Mouse (Mus musculus): Measurements from ENCODE around the gene Thnsl2. TPM values are rescaled to one million over a fixed set of nuclear protein-coding genes. Genes with fewer than 3 reads are reported as not detected.
A peak's percentile ranks its signal among the peaks of the same experiment; 100 is the strongest.

Thnsl2 gene
- polyA plus RNA-seq, 1 experiment from 2014 or later: 5.3 TPM

DNA sequence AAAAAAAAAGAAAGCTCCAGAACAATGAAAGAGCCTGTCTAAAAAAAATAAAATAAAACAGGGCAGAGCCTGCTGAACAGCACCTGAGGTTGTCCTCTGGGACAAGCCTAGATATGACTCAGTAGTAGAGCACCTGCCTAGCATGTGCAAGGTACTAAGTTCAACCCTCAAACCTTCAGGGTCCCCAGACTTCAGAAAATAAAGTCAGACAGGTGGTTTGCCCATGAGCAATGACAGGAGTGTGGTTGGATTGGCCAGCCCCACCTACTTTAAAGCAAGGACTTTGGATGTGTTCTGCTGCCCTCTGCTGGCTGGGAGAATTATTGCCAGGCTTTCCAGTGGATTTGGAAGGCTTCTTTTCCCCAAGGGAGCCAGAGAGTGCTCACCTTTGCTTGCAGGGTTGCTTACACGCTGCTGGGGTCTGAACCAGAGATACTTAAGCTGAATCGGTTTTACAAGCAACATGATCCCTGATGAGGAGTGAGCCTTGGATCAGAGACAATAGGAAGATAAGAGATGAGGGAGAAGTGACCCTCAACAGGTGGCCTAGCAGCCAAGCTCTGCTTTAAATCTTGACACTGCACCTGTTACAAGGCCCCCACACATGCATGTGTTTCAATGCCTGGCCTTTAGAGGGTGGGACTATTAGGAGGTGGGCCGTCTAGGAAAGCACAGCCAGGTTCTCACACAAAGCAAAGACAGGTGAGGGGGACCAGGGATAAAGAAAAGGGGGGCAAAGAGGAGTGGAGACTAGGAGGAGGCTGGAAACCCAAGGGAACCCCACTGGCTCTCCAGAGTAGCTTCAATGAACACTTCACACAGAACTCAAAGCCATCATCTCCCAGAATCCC, 19.0 kb downstream of the Thnsl2 start:
- H3K36me3 ChIP-seq (ENCODE audit: control insufficient read depth, insufficient read depth, low read length): no peaks in the 10 kb centered on the region
- ATAC-seq (ENCODE audit: insufficient number of reproducible peaks, low FRiP score, low TSS enrichment, low read depth) (peak; percentile 74; the same call in 1 of the 2 replicates), DNase-seq (ENCODE audit: low spot score) (peak; percentile 93)
- WGBS: 7% methylated on average over 3 of the region's 3 CpGs
- no peaks in the 10 kb centered on the region for H3K27me3 ChIP-seq (ENCODE audit: control insufficient read depth, insufficient read depth, low read length)
- H3K9me3 ChIP-seq (ENCODE audit: control insufficient read depth, low read length): no peaks in the 10 kb centered on the region
- H3K9ac ChIP-seq (ENCODE audit: low read length): no peak overlapping the region
- H3K4me3 ChIP-seq (ENCODE audit: low read depth, low read length): no peak overlapping the region
- no peak overlapping the region for H3K4me2 ChIP-seq (ENCODE audit: low read depth, severe bottlenecking)
- H3K27ac ChIP-seq (replicated peaks; ENCODE audit: low read depth, low read length): no peak overlapping the region
- H3K4me1 ChIP-seq (ENCODE audit: control insufficient read depth, insufficient read depth, low read length): no peaks in the 10 kb centered on the region

GRCm38 (mm10) chr6:71119577-71120254, 24.5 kb downstream of the Thnsl2 start:
- H3K9me3 ChIP-seq (ENCODE audit: control insufficient read depth, low read length): no peaks in the 10 kb centered on the region
- H3K4me2 ChIP-seq (ENCODE audit: low read depth, severe bottlenecking): no peak overlapping the region
- H3K9ac ChIP-seq (ENCODE audit: low read length): no peak overlapping the region
- H3K36me3 ChIP-seq (ENCODE audit: control insufficient read depth, insufficient read depth, low read length): no peaks in the 10 kb centered on the region
- no peak for DNase-seq (ENCODE audit: low spot score)
- no peaks in the 10 kb centered on the region for H3K27me3 ChIP-seq (ENCODE audit: control insufficient read depth, insufficient read depth, low read length)
- 14% methylated on average over 8 of the region's 10 CpGs for WGBS
- H3K27ac ChIP-seq (replicated peaks; ENCODE audit: low read depth, low read length): no peak overlapping the region
- no peak overlapping the region for H3K4me3 ChIP-seq (ENCODE audit: low read depth, low read length)
- no peaks in the 10 kb centered on the region for H3K4me1 ChIP-seq (ENCODE audit: control insufficient read depth, insufficient read depth, low read length)
- ATAC-seq (ENCODE audit: insufficient number of reproducible peaks, low FRiP score, low TSS enrichment, low read depth): no peak; the same call in 1 of the 2 replicates

DNA sequence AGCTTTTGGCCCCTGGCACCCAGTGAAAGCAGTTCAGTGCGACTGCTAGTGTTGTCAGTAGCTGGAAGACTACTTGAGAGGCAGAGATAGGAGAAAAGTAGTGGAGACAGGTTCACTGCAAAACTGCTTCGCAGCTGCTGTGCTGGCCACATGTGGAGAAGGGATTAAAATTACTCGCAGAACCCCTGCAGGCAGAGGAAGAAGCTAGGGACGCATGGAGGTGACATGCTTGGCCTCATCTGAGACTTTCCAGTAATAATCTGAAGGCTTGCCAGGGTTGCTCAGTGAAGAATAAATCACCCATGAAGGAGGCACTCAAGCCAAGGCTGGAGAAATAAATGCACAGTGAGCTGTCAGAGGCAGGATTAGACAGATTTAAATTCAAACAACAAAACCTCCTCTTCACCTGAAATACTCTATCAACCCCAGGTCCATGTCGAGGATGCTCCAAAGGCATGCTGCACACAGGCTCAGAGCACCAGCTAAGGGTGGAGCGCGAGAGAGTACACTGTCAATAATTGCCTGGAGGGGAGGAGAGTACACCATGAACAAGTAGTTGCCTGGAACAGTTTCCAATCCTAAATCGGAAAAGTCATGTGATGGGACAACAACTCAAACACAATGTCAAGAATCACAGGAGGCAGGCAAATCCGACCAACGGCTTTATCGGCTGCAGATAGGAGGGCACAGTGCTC, 32.7 kb downstream of the Thnsl2 start:
- Histone ChIP-seq H3K27me3 (ENCODE audit: control insufficient read depth, insufficient read depth, low read length) (no peaks in the 10 kb centered on the region), H3K36me3 (ENCODE audit: control insufficient read depth, insufficient read depth, low read length) (no peaks in the 10 kb centered on the region), H3K27ac (replicated peaks; ENCODE audit: low read depth, low read length) (no peak overlapping the region), H3K9me3 (ENCODE audit: control insufficient read depth, low read length) (no peaks in the 10 kb centered on the region), H3K9ac (ENCODE audit: low read length) (no peak overlapping the region), H3K4me1 (ENCODE audit: control insufficient read depth, insufficient read depth, low read length) (no peaks in the 10 kb centered on the region), H3K4me2 (ENCODE audit: low read depth, severe bottlenecking) (no peak overlapping the region), H3K4me3 (ENCODE audit: low read depth, low read length) (no peak overlapping the region)
- WGBS: 73% methylated on average over 11 of the region's 11 CpGs
- DNase-seq (ENCODE audit: low spot score) (no peak), ATAC-seq (ENCODE audit: insufficient number of reproducible peaks, low FRiP score, low TSS enrichment, low read depth) (no peak)

GRCm38 (mm10) chr6:71106170-71106945, 37.9 kb downstream of the Thnsl2 start:
- ATAC-seq (ENCODE audit: insufficient number of reproducible peaks, low FRiP score, low TSS enrichment, low read depth) (no peak), DNase-seq (ENCODE audit: low spot score) (no peak)
- Histone ChIP-seq H3K9me3 (ENCODE audit: control insufficient read depth, low read length) (no peaks in the 10 kb centered on the region), H3K4me3 (ENCODE audit: low read depth, low read length) (no peak overlapping the region), H3K27me3 (ENCODE audit: control insufficient read depth, insufficient read depth, low read length) (no peaks in the 10 kb centered on the region), H3K4me1 (ENCODE audit: control insufficient read depth, insufficient read depth, low read length) (no peaks in the 10 kb centered on the region), H3K36me3 (ENCODE audit: control insufficient read depth, insufficient read depth, low read length) (no peaks in the 10 kb centered on the region), H3K9ac (ENCODE audit: low read length) (no peak overlapping the region), H3K27ac (replicated peaks; ENCODE audit: low read depth, low read length) (no peak overlapping the region), H3K4me2 (ENCODE audit: low read depth, severe bottlenecking) (no peak overlapping the region)
- 76% methylated on average over 19 of the region's 19 CpGs for WGBS

DNA sequence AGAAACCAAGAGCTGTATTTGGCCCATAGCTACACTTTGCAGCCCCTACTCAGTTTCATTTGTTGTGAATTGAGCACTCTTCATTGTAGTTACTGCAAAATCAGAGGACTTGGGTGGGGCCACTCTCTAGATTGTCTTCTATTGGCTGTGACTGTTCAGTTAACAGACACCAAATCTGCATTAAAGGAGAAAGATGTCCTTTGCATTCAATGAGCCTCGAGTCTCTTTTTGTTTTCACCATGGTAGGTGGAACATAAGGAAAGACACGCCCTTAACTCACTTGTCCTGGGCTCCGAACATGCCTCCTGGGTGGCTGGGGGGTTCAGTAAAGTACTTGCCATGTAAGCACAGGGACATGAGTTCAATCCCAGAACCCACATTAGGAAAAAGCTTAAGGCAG, 48.1 kb downstream of the Thnsl2 start:
- WGBS: 86% methylated on average over 3 of the region's 3 CpGs
- H3K9me3 ChIP-seq (ENCODE audit: control insufficient read depth, low read length): no peaks in the 10 kb centered on the region
- DNase-seq (ENCODE audit: low spot score) (no peak), ATAC-seq (ENCODE audit: insufficient number of reproducible peaks, low FRiP score, low TSS enrichment, low read depth) (no peak)
- H3K27ac ChIP-seq (replicated peaks; ENCODE audit: low read depth, low read length): no peak overlapping the region
- H3K9ac ChIP-seq (ENCODE audit: low read length): no peak overlapping the region
- H3K4me2 ChIP-seq (ENCODE audit: low read depth, severe bottlenecking): no peak overlapping the region
- H3K4me1 ChIP-seq (ENCODE audit: control insufficient read depth, insufficient read depth, low read length): no peaks in the 10 kb centered on the region
- no peak overlapping the region for H3K4me3 ChIP-seq (ENCODE audit: low read depth, low read length)
- H3K36me3 ChIP-seq (ENCODE audit: control insufficient read depth, insufficient read depth, low read length): no peaks in the 10 kb centered on the region
- H3K27me3 ChIP-seq (ENCODE audit: control insufficient read depth, insufficient read depth, low read length): no peaks in the 10 kb centered on the region

DNA sequence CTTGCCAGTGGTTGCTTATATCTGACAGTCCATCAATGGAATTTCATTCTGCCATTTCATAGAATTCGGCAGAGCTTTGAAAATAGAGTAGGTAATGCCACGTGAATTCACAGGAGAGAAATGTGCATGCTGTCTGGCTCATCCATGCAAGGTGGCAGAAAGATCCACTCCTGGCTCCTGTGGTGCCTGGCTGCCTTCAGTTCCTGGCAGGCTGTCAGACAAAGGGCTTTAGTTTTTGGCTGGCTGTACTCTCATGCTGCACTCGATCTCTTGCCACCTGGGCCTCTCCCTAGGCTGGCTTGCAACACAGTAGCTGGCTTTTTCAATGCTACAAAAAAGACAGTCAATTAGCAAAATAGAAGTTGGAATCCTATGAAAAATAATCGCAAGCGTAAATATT, 49.5 kb downstream of the Thnsl2 start:
- Histone ChIP-seq H3K4me3 (ENCODE audit: low read depth, low read length) (no peak overlapping the region), H3K27ac (replicated peaks; ENCODE audit: low read depth, low read length) (no peak overlapping the region), H3K9me3 (ENCODE audit: control insufficient read depth, low read length) (no peaks in the 10 kb centered on the region), H3K9ac (ENCODE audit: low read length) (no peak overlapping the region), H3K27me3 (ENCODE audit: control insufficient read depth, insufficient read depth, low read length) (no peaks in the 10 kb centered on the region), H3K36me3 (ENCODE audit: control insufficient read depth, insufficient read depth, low read length) (no peaks in the 10 kb centered on the region), H3K4me2 (ENCODE audit: low read depth, severe bottlenecking) (no peak overlapping the region), H3K4me1 (ENCODE audit: control insufficient read depth, insufficient read depth, low read length) (no peaks in the 10 kb centered on the region)
- DNase-seq (ENCODE audit: low spot score) (no peak), ATAC-seq (ENCODE audit: insufficient number of reproducible peaks, low FRiP score, low TSS enrichment, low read depth) (no peak)
- whole genome bisulfite sequencing: 80% methylated on average over 5 of the region's 5 CpGs

GRCm38 (mm10) chr6:71093686-71094085, 50.6 kb downstream of the Thnsl2 start:
- 88% methylated on average over 6 of the region's 6 CpGs for WGBS

DNA sequence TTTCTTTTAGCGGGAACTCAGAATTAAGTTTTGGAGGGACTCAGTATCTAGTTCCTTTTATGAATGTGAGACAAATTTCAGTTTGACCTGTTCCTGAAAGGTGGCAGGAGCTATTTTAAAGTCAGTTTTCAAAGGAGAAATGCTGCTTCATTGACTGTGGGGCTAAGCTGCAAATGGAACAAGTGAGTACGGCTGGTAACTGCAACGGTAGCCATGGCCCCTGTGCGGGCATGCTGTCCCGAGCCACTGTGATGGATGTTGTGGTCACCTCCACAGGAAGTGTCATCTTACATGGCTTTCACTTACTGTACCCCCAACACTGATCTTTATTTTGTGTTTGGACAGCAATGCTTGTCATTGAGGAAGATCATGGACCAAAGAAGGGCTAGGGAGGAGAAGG, 53.8 kb downstream of the Thnsl2 start:
- ATAC-seq (ENCODE audit: insufficient number of reproducible peaks, low FRiP score, low TSS enrichment, low read depth): no peak
- Histone ChIP-seq H3K9ac (ENCODE audit: low read length) (no peak overlapping the region), H3K27me3 (ENCODE audit: control insufficient read depth, insufficient read depth, low read length) (no peaks in the 10 kb centered on the region), H3K9me3 (ENCODE audit: control insufficient read depth, low read length) (no peaks in the 10 kb centered on the region), H3K4me2 (ENCODE audit: low read depth, severe bottlenecking) (no peak overlapping the region), H3K4me3 (ENCODE audit: low read depth, low read length) (no peak overlapping the region), H3K4me1 (ENCODE audit: control insufficient read depth, insufficient read depth, low read length) (no peaks in the 10 kb centered on the region), H3K27ac (replicated peaks; ENCODE audit: low read depth, low read length) (no peak overlapping the region), H3K36me3 (ENCODE audit: control insufficient read depth, insufficient read depth, low read length) (no peaks in the 10 kb centered on the region)
- 82% methylated on average over 5 of the region's 5 CpGs for WGBS
- DNase-seq (ENCODE audit: low spot score): no peak

More at GRCm38 (mm10) chr6:71093686-71094085, 50.6 kb downstream of the Thnsl2 start:
- Histone ChIP-seq H3K27ac (replicated peaks; ENCODE audit: low read depth, low read length) (no peak overlapping the region), H3K36me3 (ENCODE audit: control insufficient read depth, insufficient read depth, low read length) (no peaks in the 10 kb centered on the region), H3K9me3 (ENCODE audit: control insufficient read depth, low read length) (no peaks in the 10 kb centered on the region), H3K4me3 (ENCODE audit: low read depth, low read length) (no peak overlapping the region), H3K27me3 (ENCODE audit: control insufficient read depth, insufficient read depth, low read length) (no peaks in the 10 kb centered on the region), H3K9ac (ENCODE audit: low read length) (no peak overlapping the region), H3K4me2 (ENCODE audit: low read depth, severe bottlenecking) (no peak overlapping the region), H3K4me1 (ENCODE audit: control insufficient read depth, insufficient read depth, low read length) (no peaks in the 10 kb centered on the region)
- no peak for DNase-seq (ENCODE audit: low spot score)
- ATAC-seq (ENCODE audit: insufficient number of reproducible peaks, low FRiP score, low TSS enrichment, low read depth): no peak
